Mouse (Mus musculus) forebrain, embryonic 11.5 days (tissue): ENCODE results near the gene Jak1. TPM values are rescaled to one million over a fixed set of nuclear protein-coding genes. Genes with fewer than 3 reads are reported as not detected.

ENCODE experiments used
- ATAC-seq: fragments of 200-750 bp; cut with Nextera tagmentation; replicated peaks from 2 replicates; pipeline ENCODE4 v1.8.0; 2017; ENCODE audit warnings: moderate TSS enrichment; ENCODE audit not compliant: low FRiP score
- DNase-seq: peaks from one replicate; pipeline ENCODE4 v3.0.0-alpha.2; 2017; ENCODE audit warnings: low spot score
- H3K27ac ChIP-seq: fragments of 300-500 bp; sonication (generic); 2 replicates; pipeline ENCODE4 v1.5.1; 2014; ENCODE audit warnings: low read depth, low read length
- H3K27me3 ChIP-seq: fragments of 300-500 bp; sonication (generic); 2 replicates; pipeline ENCODE4 v1.6.1; 2014; ENCODE audit warnings: mild to moderate bottlenecking, low read length, mixed read lengths; ENCODE audit not compliant: control insufficient read depth, insufficient read depth
- H3K36me3 ChIP-seq: fragments of 300-500 bp; sonication (generic); 2 replicates; pipeline ENCODE4 v1.6.1; 2014; ENCODE audit warnings: mild to moderate bottlenecking, low read length, moderate library complexity, mixed read lengths; ENCODE audit not compliant: control insufficient read depth, insufficient read depth
- H3K4me1 ChIP-seq: fragments of 300-500 bp; sonication (generic); replicated peaks from 2 replicates; pipeline ENCODE4 v1.6.1; 2014; ENCODE audit warnings: low read length, mixed read lengths; ENCODE audit not compliant: control insufficient read depth, insufficient read depth
- H3K4me2 ChIP-seq: fragments of 300-500 bp; sonication (generic); 2 replicates; pipeline ENCODE4 v1.6.1; 2014; ENCODE audit warnings: low read depth, mild to moderate bottlenecking, low read length, moderate library complexity, mixed read lengths; ENCODE audit not compliant: severe bottlenecking
- H3K4me3 ChIP-seq: fragments of 300-500 bp; sonication (generic); 2 replicates; pipeline ENCODE4 v1.5.1; 2014; ENCODE audit warnings: low read depth, low read length
- H3K9ac ChIP-seq: fragments of 300-500 bp; sonication (generic); 2 replicates; pipeline ENCODE4 v1.6.1; 2014; ENCODE audit warnings: low read length
- H3K9me3 ChIP-seq: fragments of 300-500 bp; sonication (generic); 2 replicates; pipeline ENCODE4 v1.6.1; 2016; ENCODE audit warnings: low read length, mixed read lengths; ENCODE audit not compliant: control insufficient read depth
- WGBS: fragments of 180-500 bp; shearing (Covaris S2); extraction: QIAGEN DNeasy Blood & Tissue Kit; methylation state at CpG from one replicate; pipeline ENCODE4 v1.1.7; 2014; 5-methylcytosine and 5-hydroxymethylcytosine counted together
- polyA plus RNA-seq: library from polyadenylated mRNA; unstranded; fragments of >200 nt; fragmentation: Nextera tagmentation; extraction: Ambion mirVana; gene quantifications from 2 replicates; pipeline ENCODE4 v1.2.1, GENCODE M21; 2014

Jak1 gene
- polyA plus RNA-seq, 1 experiment from 2014 or later = 46.7 TPM

DNA sequence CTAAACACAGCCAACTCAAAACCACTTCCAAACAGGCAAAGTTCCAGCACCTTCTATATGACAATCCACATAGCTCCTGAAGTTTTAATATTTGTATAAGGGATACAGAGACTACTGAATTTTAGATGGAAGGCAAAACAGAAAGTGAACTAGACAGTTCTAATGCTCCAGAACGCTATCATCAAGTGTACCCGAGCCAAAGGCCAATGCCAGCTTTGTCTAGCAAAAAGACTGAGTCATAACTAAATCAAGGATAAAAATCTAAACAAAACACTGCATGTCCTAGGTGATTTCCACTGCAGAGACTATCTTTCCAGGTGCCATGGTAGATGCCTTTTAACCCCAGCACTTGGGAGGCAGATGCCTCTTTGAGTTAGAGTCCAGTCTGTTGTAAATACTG is 68.7 kb downstream of the Jak1 start:
- ATAC-seq (no peak), DNase-seq (no peak)
- H3K9ac ChIP-seq = no peak overlapping the region
- H3K4me3 ChIP-seq = no peak overlapping the region
- no peaks in the 10 kb centered on the region for H3K36me3 ChIP-seq
- no peaks in the 10 kb centered on the region for H3K9me3 ChIP-seq
- no peak overlapping the region for H3K4me2 ChIP-seq
- no peaks in the 10 kb centered on the region for H3K4me1 ChIP-seq
- no peaks in the 10 kb centered on the region for H3K27me3 ChIP-seq
- H3K27ac ChIP-seq = no peak overlapping the region
- 84% methylated on average over 2 of the region's 2 CpGs for WGBS

DNA sequence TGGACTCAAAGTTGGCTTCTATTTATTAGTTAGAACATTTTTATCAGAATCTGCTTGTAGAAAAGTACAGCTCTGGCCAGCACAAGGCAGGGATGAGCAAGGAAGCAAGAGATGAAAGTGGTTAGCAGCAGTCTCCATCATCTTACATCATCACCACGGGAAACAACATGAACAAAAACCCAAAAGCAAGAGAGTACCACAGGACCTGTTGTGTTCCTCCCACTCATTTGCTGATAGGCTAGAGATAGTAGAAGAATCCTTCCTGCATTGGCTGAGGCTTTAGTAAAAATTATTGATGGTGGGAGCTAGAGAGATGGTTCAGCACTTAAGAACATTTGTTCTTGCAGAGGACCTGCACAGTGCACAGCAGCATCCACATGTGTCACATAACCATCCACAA is 70.9 kb downstream of the Jak1 start:
- ATAC-seq (no peak), DNase-seq (no peak)
- WGBS = 84% methylated on average over 1 of the region's 1 CpGs
- Histone ChIP-seq H3K4me3 (no peak overlapping the region), H3K36me3 (no peaks in the 10 kb centered on the region), H3K27me3 (no peaks in the 10 kb centered on the region), H3K4me1 (no peaks in the 10 kb centered on the region), H3K9ac (no peak overlapping the region), H3K27ac (no peak overlapping the region), H3K9me3 (no peaks in the 10 kb centered on the region), H3K4me2 (no peak overlapping the region)

DNA sequence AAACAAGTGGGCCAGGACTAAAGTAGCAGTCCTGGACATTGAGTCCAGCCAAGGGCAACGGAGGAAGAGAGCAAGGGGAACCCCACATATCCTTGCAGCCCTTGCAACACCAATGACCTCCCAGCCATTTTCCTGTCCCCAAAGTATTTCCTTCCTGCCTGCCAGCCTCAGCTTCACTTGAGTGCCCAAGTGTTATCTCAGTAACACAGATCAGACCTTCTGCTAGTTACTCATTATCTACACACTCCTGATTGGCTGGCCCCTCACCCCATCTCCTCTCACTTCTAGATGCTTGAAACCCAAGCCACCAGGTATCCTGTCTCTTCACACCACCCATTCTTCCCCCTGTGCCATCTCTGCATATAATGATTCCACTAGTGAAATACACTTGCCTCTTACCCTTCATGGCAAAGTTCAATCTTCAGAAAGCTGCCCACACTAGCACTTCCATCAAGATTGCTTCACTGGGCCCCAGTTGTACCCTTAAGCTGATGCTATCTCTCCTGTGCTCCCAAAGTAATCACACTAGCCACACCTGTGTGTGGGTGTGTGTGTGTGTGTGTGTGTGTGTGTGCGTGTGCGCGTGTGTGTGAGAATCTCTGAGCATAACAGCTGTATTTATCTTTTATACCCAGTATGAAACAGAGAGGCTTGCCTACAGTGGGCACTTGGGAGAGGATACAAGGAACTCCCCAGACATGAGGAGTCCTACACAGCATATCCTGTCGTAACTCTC is 72.7 kb downstream of the Jak1 start:
- no peak overlapping the region for H3K9ac ChIP-seq
- 94% methylated on average over 5 of the region's 5 CpGs for WGBS
- no peak overlapping the region for H3K4me3 ChIP-seq
- no peaks in the 10 kb centered on the region for H3K4me1 ChIP-seq
- ATAC-seq = no peak
- DNase-seq = no peak
- no peak overlapping the region for H3K27ac ChIP-seq
- no peaks in the 10 kb centered on the region for H3K9me3 ChIP-seq
- H3K4me2 ChIP-seq = no peak overlapping the region
- no peaks in the 10 kb centered on the region for H3K36me3 ChIP-seq
- no peaks in the 10 kb centered on the region for H3K27me3 ChIP-seq

DNA sequence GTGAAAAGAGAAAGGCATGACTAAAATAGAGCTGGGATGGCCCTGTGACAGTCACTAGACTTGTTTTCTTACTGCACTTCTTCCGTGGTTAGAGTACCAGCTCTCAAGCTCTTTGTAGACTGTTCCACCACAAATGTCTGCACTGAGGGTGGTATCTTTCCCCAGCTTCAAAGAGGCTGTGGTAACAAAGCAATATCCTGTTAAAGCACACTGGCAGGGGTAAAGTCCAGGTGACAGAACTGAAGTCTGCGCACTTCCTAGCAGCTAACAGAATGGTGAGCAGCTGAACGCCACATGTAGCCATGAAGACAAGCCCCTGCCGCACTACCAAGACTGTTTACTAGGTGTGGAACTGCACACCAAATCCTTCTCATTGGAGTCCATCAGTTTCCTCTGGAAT is 77.7 kb downstream of the Jak1 start:
- H3K9me3 ChIP-seq = no peaks in the 10 kb centered on the region
- no peaks in the 10 kb centered on the region for H3K27me3 ChIP-seq
- H3K36me3 ChIP-seq = no peaks in the 10 kb centered on the region; the same call in 1 of the 2 replicates
- WGBS = 86% methylated on average over 4 of the region's 4 CpGs
- no peak overlapping the region for H3K9ac ChIP-seq
- DNase-seq (no peak), ATAC-seq (no peak)
- no peak overlapping the region for H3K27ac ChIP-seq
- no peaks in the 10 kb centered on the region for H3K4me1 ChIP-seq
- no peak overlapping the region for H3K4me2 ChIP-seq
- no peak overlapping the region for H3K4me3 ChIP-seq

DNA sequence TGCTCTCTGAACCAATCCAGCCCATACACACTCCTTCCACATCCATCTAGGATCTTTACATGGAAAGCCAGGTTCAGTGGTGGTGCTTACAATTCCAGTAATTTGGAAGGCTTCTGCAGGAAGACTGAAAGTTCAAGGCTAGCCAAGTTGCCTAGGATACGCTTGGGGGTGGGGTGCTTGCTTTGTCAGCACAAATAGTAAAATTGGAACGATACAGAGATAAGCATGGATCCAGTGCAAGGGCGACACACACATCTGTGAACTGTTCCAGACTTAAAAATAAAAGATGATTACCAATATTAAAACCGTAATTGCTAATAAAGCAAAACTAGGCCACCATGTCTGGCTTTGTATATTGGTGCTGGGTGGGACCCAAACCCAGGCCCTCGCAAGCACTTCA is 78.5 kb downstream of the Jak1 start:
- Histone ChIP-seq H3K4me3 (no peak overlapping the region), H3K27me3 (no peaks in the 10 kb centered on the region), H3K4me1 (no peaks in the 10 kb centered on the region), H3K9me3 (no peaks in the 10 kb centered on the region), H3K9ac (no peak overlapping the region), H3K27ac (no peak overlapping the region), H3K4me2 (no peak overlapping the region), H3K36me3 (no peaks in the 10 kb centered on the region; the same call in 1 of the 2 replicates)
- no peak for DNase-seq
- no peak for ATAC-seq
- WGBS = 91% methylated on average over 5 of the region's 5 CpGs

DNA sequence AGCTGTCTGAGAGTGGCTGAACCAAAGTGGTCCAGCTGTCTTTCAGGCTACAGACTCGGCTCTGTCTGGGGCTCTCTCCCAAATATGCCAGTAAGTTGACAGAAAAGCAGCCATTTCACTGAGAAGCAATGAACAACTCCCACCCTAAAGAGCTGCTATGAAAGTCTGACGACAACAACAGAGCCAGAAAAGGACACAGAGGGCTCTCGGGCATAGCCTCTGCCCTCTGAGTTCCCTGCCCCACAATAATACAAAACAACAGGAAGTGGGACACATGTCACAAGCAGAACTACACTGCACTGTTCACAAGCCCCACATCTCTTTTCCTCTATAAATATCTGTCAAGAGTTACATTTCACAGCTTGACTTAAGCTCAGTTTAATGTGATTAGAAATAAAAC is 79.9 kb downstream of the Jak1 start:
- WGBS = 75% methylated on average over 3 of the region's 3 CpGs
- Histone ChIP-seq H3K36me3 (no peaks in the 10 kb centered on the region; the same call in 1 of the 2 replicates), H3K9me3 (no peaks in the 10 kb centered on the region), H3K27me3 (no peaks in the 10 kb centered on the region), H3K4me2 (no peak overlapping the region), H3K4me1 (no peaks in the 10 kb centered on the region), H3K9ac (no peak overlapping the region), H3K4me3 (no peak overlapping the region), H3K27ac (no peak overlapping the region)
- no peak for ATAC-seq
- no peak for DNase-seq

DNA sequence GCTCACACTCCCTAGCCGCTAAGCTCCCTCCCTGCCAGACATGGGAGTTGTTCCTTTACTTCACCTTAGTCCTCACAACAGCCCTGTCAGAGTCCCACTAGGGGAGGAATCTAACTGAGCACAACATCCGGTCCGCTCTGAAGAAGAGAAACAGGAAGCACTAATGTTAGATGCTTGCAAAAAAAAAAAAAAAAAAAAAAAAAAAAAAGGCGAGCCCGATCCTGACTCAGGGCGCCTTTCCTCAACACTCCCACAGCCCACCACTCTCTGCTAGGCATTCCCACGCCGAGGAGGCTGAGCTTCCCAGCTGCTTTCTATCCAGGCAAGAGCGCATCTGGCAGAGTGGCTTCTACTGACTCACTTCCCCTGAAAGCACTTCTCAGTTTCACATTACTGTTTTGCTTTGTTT is 82.5 kb downstream of the Jak1 start:
- no peaks in the 10 kb centered on the region; the same call in 1 of the 2 replicates for H3K36me3 ChIP-seq
- WGBS = 79% methylated on average over 8 of the region's 9 CpGs
- no peak overlapping the region for H3K4me2 ChIP-seq
- H3K27ac ChIP-seq = no peak overlapping the region
- H3K9me3 ChIP-seq = no peaks in the 10 kb centered on the region
- DNase-seq (no peak), ATAC-seq (no peak)
- H3K27me3 ChIP-seq = no peaks in the 10 kb centered on the region
- H3K9ac ChIP-seq = no peak overlapping the region
- H3K4me3 ChIP-seq = no peak overlapping the region
- no peaks in the 10 kb centered on the region for H3K4me1 ChIP-seq

DNA sequence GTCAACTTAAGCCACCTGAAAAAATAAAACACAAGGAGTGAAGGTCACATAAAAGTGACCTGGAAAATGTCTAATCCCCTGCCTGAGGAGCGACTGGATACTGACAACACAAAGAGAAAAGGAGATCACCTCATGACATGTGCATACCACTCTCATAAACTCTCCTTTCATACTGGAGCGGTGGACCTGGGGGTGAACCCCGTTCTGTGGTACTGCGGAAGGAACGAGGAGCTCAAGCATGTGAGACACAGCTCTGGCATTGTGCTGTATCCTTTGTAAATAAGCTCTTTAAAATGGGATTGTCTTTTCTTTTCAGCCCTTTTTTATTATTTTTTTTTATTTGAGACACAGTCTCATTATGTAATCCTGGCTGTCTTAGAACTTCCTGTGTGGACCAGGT is 84.4 kb downstream of the Jak1 start:
- Histone ChIP-seq H3K9me3 (no peaks in the 10 kb centered on the region), H3K4me2 (no peak overlapping the region), H3K27ac (no peak overlapping the region), H3K4me3 (no peak overlapping the region), H3K4me1 (no peaks in the 10 kb centered on the region), H3K9ac (no peak overlapping the region), H3K27me3 (no peaks in the 10 kb centered on the region), H3K36me3 (no peaks in the 10 kb centered on the region; the same call in 1 of the 2 replicates)
- DNase-seq = no peak
- WGBS = 53% methylated on average over 5 of the region's 5 CpGs
- no peak for ATAC-seq

DNA sequence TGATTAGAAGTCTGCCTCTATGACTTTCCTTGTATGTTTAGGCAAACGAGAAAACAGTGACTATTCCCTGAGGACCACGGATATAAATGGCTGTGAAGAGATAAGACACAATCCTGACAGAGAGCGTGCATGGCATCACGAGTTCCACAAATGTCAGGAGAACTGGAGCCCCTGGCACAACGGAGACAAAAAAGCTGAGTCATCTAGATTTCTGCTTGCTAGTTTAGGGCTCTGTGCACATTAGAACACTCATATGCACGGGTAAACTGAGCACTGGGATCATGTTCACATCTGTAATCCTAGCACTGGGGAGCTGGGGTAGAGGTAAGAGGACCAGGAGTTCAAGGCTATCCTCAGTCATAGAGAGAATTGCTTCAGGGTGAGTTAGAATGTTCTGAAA is 85.2 kb downstream of the Jak1 start:
- 77% methylated on average over 6 of the region's 6 CpGs for WGBS
- H3K4me3 ChIP-seq = no peak overlapping the region
- ATAC-seq (no peak), DNase-seq (no peak)
- no peak overlapping the region for H3K27ac ChIP-seq
- H3K4me1 ChIP-seq = no peaks in the 10 kb centered on the region
- H3K27me3 ChIP-seq = no peaks in the 10 kb centered on the region
- no peak overlapping the region for H3K4me2 ChIP-seq
- H3K9ac ChIP-seq = no peak overlapping the region
- no peaks in the 10 kb centered on the region for H3K9me3 ChIP-seq
- no peaks in the 10 kb centered on the region; the same call in 1 of the 2 replicates for H3K36me3 ChIP-seq
